Mouse (Mus musculus) ovary, adult 18-20 months (tissue): ENCODE measurements around the gene Gramd2.

ENCODE experiments used
- DNase-seq: peaks from one replicate; pipeline ENCODE4 v3.0.0; 2022; ENCODE audit warnings: low spot score, mixed read lengths

The Gramd2 gene

DNA sequence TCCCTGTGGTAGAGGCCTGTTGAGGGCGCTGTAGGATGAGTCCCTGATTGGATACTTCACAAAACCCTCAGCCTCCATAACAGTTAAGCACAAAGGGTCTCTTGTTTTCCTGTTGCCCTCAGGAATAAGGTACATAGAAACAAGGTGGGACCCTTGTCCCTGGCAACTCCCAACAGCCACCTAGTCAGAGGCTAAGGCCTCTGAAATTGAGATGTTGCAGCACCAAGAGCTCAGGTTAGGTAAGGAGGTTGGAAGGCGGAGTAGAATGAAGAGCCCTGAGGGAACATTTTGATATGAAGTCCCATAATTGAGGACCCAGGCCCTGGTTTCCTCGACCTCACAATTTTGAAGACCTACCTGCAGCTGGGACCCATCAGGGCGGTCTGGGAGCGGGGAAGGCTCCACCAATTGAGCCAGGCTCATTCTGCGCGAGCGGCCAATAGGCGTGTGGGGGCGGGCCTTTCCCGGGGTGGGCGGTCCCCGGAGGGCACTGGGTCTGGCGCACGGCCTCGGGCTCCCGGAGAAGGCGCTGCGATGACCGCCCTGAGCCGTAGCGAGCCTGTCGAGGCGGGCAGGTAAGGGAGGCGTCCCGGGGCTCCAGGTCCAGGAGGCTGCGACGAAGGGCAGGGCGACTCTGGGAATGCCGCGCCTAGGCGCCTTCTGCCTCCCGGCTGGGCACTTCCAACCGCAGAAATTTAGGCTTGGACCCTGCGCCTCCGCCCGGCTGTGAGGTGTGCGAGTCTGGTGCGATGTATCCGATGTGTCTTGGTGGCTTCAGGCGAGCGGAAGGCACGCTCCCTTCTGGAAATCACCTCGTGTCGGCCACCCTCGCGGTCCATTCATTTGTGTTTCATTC is at the start of gene Gramd2:
Gene Gramd2, plus strand, starts transcription at position 467 of the 856 bp plus-strand sequence.
- peak; percentile 60 for DNase-seq

DNA sequence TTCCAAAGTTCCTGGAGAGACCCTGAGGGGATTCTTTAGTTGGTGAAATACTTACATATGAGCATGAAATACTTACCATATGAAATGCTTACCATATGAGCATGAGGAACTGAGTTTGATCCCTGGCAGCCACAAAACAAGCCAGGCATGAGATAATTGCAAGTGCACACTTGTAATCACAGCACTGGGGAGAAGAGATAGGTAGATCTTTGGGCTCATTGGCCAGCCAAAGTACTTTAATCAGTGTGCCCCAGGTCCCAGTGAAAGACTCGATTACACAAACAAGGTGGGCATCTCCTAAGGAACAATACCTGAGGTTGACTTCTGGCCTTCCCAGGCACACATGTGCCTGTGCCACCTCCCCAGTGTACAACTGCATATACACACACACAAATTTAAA is 41.6 kb upstream of the Gramd2 start:
- DNase-seq, result no peak

DNA sequence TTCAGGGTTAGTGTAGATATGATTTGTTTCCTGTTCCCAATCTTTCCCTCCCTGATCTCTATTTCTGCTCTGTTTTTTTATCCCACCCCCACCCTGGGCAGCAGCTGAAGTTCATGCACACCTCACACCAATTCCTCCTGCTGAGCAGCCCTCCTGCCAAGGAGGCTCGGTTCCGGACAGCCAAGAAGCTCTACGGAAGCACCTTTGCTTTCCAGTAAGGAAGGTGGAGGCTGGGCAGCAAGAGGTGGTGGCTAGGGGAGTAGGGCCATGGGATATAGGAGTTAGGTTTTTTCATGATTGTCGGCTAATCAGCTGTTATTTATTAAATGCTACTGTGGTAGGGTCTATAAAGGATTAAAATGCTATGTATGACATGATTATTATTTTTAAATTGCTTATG is 40.0 kb upstream of the Gramd2 start:
- no peak for DNase-seq

DNA sequence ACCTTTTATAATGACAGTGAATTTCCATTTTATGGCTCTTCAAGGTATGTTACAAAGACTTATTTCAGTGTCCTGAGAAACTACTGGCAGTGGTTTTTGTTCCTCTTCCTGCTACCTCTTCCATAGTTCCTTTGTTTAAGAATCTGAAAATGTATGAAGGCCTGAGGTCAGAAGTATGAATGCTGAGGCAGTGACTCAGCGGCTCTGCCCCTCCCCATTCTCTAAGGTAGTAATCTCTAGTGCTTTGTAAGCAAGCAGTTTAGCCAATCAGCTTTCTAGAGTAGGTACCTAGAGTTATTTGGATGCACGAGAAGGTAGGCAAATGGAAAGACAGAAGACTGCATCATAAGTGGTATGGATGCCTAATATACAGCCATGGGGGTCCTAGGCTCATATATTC is 38.6 kb upstream of the Gramd2 start:
- no peak for DNase-seq

DNA sequence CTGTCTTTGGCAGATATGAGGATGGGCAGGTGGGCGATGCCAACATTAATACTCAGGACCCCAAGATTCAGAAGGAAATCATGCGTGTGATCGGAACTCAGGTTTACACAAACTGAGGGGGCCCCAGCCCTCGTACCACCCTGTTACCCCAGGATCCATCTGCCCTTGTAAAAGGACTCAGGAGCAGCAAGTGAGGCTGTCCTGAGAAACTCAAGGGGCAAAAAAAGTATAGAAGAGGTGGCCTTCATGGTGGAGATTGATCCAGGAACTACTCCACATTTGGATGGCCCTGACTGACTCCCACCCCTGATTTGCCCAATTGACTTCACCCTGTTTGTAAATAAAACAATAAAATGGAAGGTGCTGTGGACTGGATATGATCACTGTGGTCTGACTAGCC is 30.0 kb upstream of the Gramd2 start:
- DNase-seq, result no peak

DNA sequence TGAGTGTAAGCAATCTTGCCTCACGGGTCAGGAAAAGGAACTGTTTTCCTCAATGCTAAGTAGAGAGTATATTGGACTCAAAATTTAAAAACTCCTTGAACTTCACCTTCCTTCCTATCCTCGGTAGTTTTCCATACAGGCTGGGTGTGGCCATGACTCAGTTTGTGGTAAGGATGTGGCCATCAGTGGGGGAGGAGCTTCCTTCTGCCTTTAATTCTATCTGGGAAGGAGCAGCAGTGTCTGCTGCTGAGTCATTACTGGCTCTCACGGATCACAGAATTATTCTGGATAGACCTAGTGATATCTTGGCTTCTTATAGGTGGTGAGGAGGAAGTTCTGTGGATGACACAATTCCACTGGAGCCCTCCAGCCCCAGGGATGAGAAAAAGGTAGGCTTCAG is 26.6 kb upstream of the Gramd2 start:
- DNase-seq, result peak; percentile 32

DNA sequence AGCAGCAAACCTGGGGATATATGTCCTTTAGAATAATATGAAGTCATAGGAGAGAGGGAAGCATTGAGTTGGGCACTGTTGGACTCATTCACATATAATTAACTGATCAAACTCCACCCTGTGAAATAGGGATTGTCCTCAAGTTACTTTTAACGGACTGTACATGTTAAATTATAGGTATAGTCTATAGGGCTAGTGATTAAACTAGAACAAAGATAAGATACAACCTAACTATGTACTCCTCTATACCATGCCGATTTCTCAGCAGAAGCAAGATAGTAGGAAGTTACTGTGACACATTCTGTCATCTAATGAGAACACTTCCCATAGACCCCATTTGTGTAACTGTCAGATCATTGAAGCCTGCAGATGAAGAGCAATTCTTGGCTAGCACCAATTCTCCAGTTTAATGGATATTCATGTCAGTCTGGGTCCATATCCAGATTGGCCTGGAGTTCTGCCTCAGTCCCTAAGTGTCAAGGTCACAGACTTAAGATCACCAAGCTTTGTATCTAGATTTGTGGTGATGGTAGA is 25.4 kb upstream of the Gramd2 start:
- DNase-seq, result no peak

DNA sequence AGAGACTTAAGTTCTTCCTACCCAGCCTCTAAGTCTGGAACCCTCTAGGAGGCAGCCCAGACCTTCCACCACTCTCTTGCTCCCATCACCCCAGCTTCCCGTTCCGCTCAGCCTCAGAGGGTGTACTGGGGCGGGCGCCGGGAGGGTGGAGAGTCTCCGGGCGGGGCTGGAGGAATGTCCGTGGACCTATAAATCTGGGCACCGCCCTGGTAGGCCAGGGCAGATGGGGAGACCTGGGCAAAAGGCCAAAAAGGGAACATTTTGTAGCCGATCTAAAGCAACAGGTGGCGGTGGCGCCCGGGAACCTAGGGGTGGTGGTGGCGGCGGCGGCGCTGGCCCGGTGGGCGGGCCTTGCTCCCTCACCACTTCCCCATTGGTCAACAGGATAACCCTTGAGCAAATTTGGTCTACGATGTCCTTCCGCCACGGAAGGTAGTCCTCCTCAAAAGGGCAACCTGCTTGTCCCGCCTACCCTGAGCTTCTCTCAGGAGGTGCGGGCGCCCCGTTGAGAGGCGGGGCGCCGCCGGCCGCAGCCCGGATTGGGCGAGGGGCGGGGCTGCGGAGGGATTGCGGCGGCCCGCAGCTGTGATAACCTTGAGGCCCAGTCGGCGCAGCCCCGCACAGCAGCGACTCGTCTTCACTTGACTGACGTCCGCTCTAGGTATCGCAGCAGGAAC is 23.8 kb upstream of the Gramd2 start, which contains the start of gene Pkm:
Gene Pkm, plus strand, starts transcription at position 411 of the 677 bp plus-strand sequence.
- DNase-seq, result peak; percentile 97

DNA sequence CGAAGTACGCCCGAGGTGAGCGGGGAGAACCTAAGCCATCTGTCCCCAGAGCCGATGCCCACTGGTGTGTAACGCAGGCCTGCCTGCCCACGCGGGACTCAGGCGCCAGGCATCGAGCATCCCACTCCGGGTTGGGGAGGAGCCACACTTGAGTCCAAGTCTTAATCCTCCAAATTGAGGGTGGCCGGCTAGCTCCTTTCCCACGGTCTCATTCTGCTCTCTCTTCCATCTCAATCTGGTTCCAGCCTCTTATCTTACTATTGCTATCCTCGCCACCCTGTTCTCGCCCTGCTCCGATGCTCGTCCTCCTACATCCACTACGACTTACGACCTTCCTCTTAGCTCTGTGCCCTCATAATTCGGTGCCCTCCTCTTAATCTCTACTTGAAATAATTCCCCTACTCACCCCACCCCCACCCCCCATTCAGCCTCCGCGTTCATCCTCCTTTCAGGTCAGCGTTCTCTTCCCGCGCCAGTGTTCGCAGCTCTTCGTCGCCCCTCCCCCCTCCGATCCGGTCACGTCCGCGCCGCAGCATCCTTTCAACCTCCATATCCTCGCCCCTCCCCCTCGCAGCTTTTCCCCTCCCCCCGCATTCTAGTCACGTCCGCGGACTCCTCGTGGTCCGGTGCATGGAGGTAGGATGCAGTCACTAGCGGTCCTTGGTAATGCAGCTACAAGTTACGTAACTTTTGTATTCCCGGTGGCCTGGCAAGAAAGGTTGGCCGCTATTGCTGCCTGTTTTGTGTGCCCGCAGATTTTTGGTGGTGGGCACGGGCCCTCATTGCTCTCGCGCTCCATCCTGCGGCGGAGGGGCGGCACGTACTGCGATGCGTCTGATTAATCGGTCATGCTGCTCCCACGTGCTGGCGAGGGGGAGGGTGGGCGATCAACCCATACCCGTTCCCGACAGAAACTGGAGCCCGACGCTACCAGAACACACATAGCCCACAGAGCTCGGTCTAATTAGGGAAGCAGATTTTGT is 23.0 kb upstream of the Gramd2 start:
- peak; percentile 38 for DNase-seq

DNA sequence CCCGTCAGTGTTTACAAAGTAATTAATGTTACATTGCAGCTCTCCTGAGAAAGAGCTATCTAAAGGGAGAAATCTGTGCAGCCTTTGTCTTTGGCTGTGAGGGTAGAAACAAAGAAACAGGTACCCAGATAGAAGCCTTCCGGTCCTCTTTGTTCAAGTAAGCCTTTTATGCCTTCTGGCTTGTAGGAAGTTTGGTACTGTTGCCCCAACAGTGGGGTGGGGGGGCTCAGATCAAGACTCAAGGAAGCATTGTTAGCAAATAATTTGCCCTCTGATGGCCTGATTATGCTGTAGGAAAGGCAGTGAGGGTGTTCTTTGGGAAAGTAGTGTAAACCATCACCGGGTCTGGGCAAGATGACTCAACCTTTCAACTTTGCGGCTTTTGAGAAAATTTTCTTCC is 21.8 kb upstream of the Gramd2 start:
- no peak for DNase-seq

DNA sequence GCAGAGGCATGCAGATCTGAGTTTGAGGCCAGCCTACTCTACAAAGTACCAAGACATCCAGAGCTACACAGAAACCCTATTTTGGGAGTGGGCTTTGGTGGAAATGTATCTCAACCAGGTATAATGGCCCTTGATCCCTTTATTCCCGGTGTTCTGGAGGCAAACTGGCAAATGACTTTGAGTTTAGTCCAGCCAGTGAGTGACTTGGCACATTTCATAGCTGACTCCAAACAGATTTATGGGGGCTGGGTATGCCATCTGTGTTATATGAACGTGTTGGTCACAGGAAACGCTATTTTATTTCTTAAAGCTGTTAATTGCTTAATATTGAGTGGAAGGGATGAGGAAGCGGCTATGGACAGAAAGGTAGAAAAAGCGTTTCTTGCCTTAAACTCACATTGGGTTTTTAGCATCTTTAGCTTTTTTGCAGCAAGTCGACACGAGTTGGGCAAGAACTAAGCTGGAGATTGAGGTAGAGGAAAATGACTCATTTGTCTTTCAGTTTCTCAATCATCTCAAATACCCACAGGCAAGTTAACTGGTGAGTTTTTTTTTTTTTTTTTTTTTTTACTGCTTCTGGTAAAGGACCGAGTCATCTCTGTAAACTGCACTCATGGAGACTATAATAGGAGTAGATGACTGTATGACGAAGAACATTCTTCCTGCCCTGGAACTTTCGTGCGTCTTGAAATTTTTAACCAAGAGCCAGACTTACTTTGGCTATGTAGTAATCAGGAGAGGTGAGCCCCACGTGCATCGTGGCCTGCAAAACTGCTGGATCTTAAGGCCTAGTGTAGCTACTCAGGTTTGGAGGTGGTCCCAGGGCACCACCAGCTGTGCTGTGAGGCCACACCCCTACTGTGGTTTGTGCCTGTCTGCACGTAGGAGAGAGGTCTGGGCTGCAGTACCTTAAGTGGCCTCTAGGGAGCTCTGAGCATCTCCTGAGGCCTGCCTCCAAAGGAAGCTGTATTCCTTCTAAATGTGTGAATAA is 20.6 kb upstream of the Gramd2 start:
- peak; percentile 46 for DNase-seq

DNA sequence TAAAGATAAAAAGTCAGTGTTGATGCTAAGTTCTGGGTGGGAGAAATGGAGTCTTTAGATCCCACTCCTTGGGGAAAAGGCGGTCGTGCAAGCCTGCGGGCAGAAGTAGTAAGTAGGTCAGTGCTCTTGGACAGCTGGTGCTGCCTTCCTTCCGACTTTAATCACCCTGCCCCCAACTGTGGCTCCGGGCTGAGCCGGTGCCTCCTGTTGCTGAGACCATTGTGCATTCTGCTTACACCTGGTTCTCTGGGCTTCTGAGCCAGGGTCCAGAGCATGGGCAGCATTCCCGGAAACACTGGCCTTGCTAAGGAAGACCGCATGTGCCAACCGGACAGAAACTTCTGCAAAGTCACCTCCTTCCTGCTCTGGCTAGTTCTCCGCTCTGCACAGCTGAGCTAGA is 19.5 kb upstream of the Gramd2 start:
- DNase-seq, result no peak

DNA sequence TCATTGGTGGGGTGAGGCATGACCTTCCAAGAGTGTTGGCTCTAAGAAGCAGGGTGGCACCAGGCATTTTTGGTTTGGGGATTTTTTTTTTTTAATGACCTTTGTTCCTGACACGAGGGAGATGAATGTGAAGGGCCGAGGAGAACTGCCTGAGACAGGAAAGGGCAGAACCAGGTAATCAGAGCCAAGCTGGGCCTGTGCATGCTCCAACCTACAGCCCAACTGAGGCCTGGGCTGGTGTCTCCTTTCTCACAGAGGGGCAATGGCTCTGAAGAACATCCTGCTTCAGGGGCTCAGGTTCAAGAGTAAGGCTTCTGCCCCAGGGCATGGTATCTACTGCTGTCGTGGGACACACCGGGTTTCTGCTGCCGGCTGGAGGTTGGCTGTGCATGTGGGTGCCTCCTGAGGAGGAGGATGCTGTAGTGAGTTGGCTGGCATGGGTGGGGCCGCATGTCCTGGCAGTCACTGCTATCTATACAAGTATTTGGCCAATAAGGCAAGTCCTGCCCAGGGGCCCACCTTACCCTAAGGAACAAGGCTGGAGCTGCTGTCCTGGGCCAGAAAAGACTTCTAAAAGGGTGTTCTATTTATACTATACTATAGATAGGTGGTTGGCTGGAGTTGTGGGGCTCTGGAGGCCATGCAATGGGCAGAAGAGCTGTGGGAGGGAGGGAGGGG is 18.5 kb upstream of the Gramd2 start:
- no peak for DNase-seq

DNA sequence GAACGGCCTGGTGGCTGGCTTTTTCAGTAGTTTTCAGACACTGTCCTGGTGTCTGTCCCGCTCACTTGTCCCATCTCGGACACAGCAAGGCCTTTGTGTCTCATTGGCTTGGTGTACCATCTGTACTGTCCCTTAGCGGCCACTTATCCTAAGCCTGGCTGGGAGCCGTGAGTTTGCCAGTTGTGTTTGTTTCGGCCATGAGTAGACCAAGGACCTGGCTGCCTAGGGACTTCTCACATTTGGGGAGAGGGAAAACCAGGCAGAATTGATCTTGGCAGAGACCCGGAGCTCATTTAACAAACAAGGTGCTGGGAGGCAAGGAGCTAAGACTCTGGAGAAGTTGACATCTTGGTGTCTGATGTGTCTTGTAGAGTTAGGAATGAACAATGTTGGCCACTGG is 16.7 kb upstream of the Gramd2 start:
- no peak for DNase-seq

DNA sequence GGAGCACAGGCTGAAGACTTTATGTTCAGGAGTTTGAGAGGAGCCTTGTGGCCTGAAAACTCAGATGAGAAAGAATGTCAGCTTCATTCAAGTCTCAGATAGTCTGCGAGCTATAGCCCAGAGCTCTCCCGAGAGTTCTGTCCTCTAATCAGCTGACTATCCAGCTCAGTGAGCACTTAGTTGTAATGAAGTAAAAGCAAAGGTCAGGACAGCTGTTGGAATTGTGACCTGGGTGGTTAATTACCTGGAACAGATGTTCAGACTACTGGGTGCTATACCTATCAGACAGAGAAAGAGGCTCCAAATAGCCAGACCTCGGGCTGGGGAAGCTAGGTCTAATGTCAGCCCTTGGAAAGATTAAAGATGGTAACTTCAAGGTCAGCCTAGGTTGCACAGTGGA is 16.0 kb upstream of the Gramd2 start:
- DNase-seq, result no peak

DNA sequence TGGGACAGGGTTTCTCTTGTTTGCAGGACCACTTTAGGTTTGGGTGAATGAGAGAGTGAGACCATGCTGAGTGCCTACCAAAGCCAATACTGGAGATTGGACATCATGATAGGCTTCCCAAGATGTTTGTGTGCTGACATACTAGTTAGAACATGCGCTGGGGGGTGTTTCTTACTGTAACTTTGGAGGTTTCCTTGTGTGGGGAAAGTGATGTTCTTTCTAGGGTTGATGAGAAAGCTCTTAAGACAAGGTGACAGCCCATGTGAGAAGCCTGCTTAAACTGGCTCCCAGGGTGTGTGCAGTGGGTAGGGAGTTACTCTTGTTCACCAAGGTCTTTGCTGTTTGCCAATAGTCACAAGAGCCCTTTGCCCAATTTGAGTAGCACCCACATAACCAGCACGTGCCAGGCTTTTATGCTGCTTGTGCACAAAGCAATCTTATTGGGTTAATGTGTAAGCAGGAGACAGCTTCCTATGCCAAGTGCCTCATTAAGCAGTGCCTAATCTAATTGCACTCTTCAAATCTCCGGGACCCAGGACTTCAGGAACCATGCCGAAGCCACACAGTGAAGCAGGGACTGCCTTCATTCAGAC is 15.2 kb upstream of the Gramd2 start:
- DNase-seq, result no peak

DNA sequence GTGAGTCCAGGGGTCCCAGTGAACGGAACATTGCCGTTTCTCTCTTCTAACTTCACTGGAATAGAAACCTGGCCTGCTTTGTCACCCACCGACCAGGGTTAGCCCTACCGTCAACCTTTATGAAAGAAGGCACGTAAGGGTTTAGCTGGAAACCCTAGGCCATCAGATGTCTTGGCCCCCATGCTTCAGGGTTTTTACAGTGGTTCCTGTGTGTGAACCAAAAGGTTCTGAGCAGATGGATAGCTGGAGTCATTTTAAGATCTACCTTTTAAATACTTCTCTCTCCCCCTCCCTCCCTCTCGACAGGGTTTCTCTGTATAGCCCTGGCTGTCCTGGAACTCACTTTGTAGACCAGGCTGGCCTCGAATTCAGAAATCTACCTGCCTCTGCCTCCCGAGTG is 13.9 kb upstream of the Gramd2 start:
- DNase-seq, result no peak

DNA sequence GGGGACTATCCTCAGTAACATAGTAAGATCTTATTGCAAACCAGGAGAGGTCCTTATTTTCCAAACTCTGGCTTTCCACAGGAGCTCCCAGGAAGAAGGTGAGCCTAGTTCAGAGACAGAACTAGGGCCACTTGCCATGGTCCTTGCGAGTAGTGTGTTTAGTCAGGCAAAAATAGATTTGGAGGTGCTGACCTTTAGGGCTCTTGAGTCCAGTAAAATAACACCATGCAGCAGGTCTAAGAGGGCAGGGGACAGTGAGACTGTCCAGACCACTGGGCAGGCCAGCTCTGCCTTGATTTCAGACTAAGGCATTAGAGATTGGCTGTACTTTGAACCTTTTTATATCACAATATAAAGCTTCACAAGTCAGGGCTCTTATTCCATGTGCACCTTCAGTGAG is 13.1 kb upstream of the Gramd2 start:
- no peak for DNase-seq

DNA sequence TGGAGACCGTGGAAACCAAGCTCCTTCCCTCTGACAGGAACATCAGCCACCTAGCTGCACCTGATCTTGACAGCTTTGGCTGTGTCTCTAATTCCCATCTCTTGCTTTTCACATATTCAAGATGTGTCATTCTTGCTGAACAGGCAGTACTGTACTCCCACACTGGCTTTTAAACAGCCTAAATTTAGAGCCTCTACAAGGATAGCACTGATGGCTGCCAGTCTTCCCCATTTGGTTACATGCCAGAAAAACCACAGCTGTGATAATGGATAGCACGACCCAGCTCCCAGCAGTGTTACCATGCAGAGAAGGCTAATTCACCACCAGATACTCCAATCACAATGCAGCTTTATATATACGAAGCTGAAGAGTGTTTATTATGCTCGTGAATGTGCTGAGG is 12.7 kb upstream of the Gramd2 start:
- DNase-seq, result peak; percentile 32

DNA sequence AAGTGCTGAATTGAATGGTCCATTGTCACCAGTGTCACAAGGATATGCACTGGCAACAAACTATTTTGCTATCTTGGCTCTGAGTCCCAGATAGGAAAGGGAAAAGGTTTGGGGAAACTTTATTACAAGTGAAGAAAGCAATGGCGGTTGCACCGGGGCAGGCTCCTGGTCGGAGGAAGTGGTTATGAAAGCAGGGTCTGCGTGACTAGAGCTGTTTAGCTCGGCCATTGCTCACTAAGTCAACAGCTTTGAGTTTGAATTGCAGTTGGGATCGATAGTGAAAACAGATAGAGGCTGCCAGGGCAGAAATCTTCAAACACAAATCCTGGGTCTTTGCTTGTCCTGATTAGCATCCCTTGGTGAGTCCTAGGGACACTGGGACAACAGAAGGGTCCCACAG is 12.0 kb upstream of the Gramd2 start:
- no peak for DNase-seq
